Mouse (Mus musculus) stomach, postnatal 0 days (tissue): ENCODE data around the gene Gm8279. TPM values are rescaled to one million over a fixed set of nuclear protein-coding genes. Genes with fewer than 3 reads are reported as not detected.
"Not testable (repeated sequence)": the region's sequence is repeated elsewhere in the genome, so short reads cannot be mapped to it uniquely, and the experiment has no call there.

Source experiments
- ATAC-seq: fragments of 200-750 bp; cut with Nextera tagmentation; 2 replicates; pipeline ENCODE4 v1.8.0; 2017; ENCODE audit not compliant: low FRiP score, low TSS enrichment
- DNase-seq: peaks from one replicate; pipeline ENCODE4 v3.0.0-alpha.2; 2016; ENCODE audit warnings: low spot score
- H3K27ac ChIP-seq: fragments of 300-500 bp; sonication (generic); replicated peaks from 2 replicates; pipeline ENCODE4 v1.5.1; 2014; ENCODE audit warnings: mild to moderate bottlenecking, control low read depth
- H3K27me3 ChIP-seq: fragments of 300-500 bp; sonication (generic); 2 replicates; pipeline ENCODE4 v1.6.1; 2014; ENCODE audit warnings: low read length; ENCODE audit not compliant: control insufficient read depth, insufficient read depth
- H3K36me3 ChIP-seq: fragments of 300-500 bp; sonication (generic); 2 replicates; pipeline ENCODE4 v1.6.1; 2014; ENCODE audit warnings: low read length, mixed read lengths; ENCODE audit not compliant: control insufficient read depth, insufficient read depth
- H3K4me1 ChIP-seq: fragments of 300-500 bp; sonication (generic); replicated peaks from 2 replicates; pipeline ENCODE4 v1.6.1; 2014; ENCODE audit warnings: antibody characterized with exemption; ENCODE audit not compliant: control insufficient read depth, insufficient read depth
- H3K4me2 ChIP-seq: fragments of 300-500 bp; sonication (generic); replicated peaks from 2 replicates; pipeline ENCODE4 v1.6.1; 2014; ENCODE audit warnings: low read depth, mild to moderate bottlenecking, control low read depth, moderate library complexity
- H3K4me3 ChIP-seq: fragments of 300-500 bp; sonication (generic); 2 replicates; pipeline ENCODE4 v1.5.1; 2014; ENCODE audit warnings: low read depth, low read length, control low read depth
- H3K9ac ChIP-seq: fragments of 300-500 bp; sonication (generic); 2 replicates; pipeline ENCODE4 v1.6.1; 2014; ENCODE audit warnings: mild to moderate bottlenecking, low read length, control low read depth, mixed read lengths
- H3K9me3 ChIP-seq: fragments of 300-500 bp; sonication (generic); 2 replicates; pipeline ENCODE4 v1.6.1; 2016; ENCODE audit warnings: low read length; ENCODE audit not compliant: control insufficient read depth
- WGBS: fragments of 180-500 bp; shearing (Covaris S2); extraction: QIAGEN DNeasy Blood & Tissue Kit; methylation state at CpG from one replicate; pipeline ENCODE4 v1.1.7; 2014; 5-methylcytosine and 5-hydroxymethylcytosine counted together
- polyA plus RNA-seq: library from polyadenylated mRNA; unstranded; fragments of >200 nt; fragmentation: Nextera tagmentation; extraction: Ambion mirVana; gene quantifications from 2 replicates; pipeline ENCODE4 v1.2.1, GENCODE M21; 2015

Gene Gm8279
- not detected in 2 replicates for polyA plus RNA-seq

GRCm38 (mm10) chr14:5131219-5131618 lies at the start of gene Gm8279:
TSS of gene Gm8279 (plus strand) at chr14:5131519.
- not testable (repeated sequence) for H3K4me3 ChIP-seq, H3K9me3 ChIP-seq, H3K4me2 ChIP-seq, ATAC-seq, H3K27ac ChIP-seq, H3K4me1 ChIP-seq, H3K9ac ChIP-seq, H3K27me3 ChIP-seq, H3K36me3 ChIP-seq, DNase-seq
- 69% methylated on average over 2 of the region's 2 CpGs for WGBS

- DNase-seq, H3K9me3 ChIP-seq, H3K36me3 ChIP-seq, H3K4me1 ChIP-seq, H3K27me3 ChIP-seq, H3K4me2 ChIP-seq, H3K4me3 ChIP-seq, ATAC-seq, H3K9ac ChIP-seq, H3K27ac ChIP-seq: not testable (repeated sequence)
- no CpG with 5 or more reads among the region's 1 CpGs for WGBS
Measured at GRCm38 (mm10) chr14:5164235-5164634, 32.9 kb downstream of the Gm8279 start, which contains the start of gene Gm3317. TSS of gene Gm3317 (plus strand) at chr14:5164535.

- H3K4me3 ChIP-seq, H3K9me3 ChIP-seq, H3K27ac ChIP-seq, DNase-seq, H3K9ac ChIP-seq, H3K27me3 ChIP-seq, H3K4me2 ChIP-seq, ATAC-seq, H3K36me3 ChIP-seq, H3K4me1 ChIP-seq: not testable (repeated sequence)
- no CpG with 5 or more reads among the region's 3 CpGs for WGBS
Measured at GRCm38 (mm10) chr14:5185493-5185892, 54.2 kb downstream of the Gm8279 start, which contains the start of gene Gm8271. TSS of gene Gm8271 (plus strand) at chr14:5185793.

Other genes with a start within 250 kb of the Gm8279 start
- not detected in 2 replicates for gene Gm3278, start 239.1 kb upstream of the Gm8279 start, polyA plus RNA-seq
- gene Gm8297, start 147.6 kb upstream of the Gm8279 start, polyA plus RNA-seq, result not detected in 2 replicates
- not detected in 2 replicates for gene Gm3298, start 115.6 kb upstream of the Gm8279 start, polyA plus RNA-seq
- not detected in 2 replicates for gene 4930555G01Rik, start 80.9 kb upstream of the Gm8279 start, polyA plus RNA-seq
- gene Gm8281, start 60.5 kb upstream of the Gm8279 start, polyA plus RNA-seq, result 0.38 and 0.52 TPM in 2 replicates
- not detected in 2 replicates for gene Gm3317, start 33.0 kb downstream of the Gm8279 start, polyA plus RNA-seq
- not detected in 2 replicates for gene Gm8271, start 54.3 kb downstream of the Gm8279 start, polyA plus RNA-seq
- gene Gm3526, start 129.1 kb downstream of the Gm8279 start, polyA plus RNA-seq, result not detected in 2 replicates
- not detected in 2 replicates for gene Gm3542, start 203.4 kb downstream of the Gm8279 start, polyA plus RNA-seq